Mouse (Mus musculus) urinary bladder, postnatal 4 days (tissue): ENCODE results near the gene Pld4.

Experiments
- DNase-seq, 2 experiments: peaks; one replicate each; pipeline ENCODE4 v3.0.0; 2021 to 2022; ENCODE audit warnings: low spot score in 2 of 2

Gene Pld4

GRCm38 (mm10) chr12:112737761-112738160 lies 22.7 kb upstream of the Pld4 start:
- DNase-seq: no peak

DNA sequence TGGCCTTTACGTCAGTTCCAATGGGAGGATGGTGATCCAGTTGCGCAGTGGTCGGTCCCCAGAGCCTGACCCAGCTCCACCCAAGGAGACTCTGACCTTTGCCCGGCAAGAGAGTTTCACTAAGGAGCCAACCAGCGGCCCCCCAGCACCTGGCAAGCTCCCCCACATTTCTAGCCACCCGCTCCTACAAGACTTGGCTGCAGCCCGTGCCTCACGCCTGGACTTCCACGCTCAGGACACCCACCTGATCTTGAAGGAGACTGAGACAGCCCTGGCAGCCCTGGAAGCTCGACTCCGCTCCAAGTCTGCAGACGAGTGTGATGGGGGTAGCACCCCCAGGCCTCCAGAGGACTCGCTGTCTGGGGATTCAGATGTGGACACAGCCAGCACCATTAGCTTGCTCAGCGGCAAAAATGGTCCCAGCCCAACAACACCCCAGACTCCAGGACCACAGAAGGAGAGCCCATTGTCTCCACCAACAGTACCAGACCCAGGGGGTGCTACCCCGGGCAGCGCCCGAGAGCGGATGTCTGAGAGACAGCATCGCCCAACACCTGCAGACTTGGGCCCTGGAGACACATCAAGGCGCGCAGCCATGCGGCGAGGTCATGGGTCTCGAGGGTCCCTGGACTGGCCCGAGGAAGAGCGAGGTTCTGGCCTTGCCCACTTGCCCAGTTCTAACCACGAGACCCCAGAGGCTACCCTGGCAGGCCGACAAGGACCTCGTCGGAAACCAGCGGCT lies 22.0 kb upstream of the Pld4 start:
- DNase-seq: no peak

- DNase-seq: no peak
Measured at GRCm38 (mm10) chr12:112739023-112739568, 21.4 kb upstream of the Pld4 start.

GRCm38 (mm10) chr12:112742768-112743167 lies 17.7 kb upstream of the Pld4 start:
- DNase-seq: no peak

- DNase-seq: peak; percentile 81 to 85
Measured at GRCm38 (mm10) chr12:112743168-112743975, 17.1 kb upstream of the Pld4 start.

- DNase-seq: peak in 1 of 2 experiments; percentile 60
Measured at GRCm38 (mm10) chr12:112744211-112744610, 16.2 kb upstream of the Pld4 start.

- no peak for DNase-seq
Measured at GRCm38 (mm10) chr12:112744891-112745580, 15.4 kb upstream of the Pld4 start.

DNA sequence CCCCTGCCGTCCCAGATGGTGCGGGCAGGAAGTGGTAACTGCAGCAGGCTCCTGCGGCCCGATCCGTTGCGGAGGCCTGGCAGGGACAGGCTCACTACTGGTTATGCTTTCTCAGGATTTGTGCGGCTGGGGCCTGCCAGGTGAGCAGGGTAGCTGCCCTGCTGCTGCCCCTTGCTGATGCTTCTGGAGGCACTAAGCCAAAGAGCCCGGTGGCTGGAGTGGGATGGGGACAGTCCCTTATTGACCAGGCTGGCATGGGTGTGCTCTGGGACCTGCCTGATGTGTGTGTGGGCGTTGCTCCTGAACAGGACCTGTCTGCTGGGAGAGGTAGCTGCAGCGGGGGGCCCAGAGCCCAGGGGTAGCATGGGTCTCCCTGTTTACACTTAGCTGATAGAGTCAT lies 14.7 kb upstream of the Pld4 start:
- no peak for DNase-seq

- no peak for DNase-seq
Measured at GRCm38 (mm10) chr12:112746461-112746807, 14.0 kb upstream of the Pld4 start.

- no peak for DNase-seq
Measured at GRCm38 (mm10) chr12:112746808-112747605, 13.4 kb upstream of the Pld4 start.

DNA sequence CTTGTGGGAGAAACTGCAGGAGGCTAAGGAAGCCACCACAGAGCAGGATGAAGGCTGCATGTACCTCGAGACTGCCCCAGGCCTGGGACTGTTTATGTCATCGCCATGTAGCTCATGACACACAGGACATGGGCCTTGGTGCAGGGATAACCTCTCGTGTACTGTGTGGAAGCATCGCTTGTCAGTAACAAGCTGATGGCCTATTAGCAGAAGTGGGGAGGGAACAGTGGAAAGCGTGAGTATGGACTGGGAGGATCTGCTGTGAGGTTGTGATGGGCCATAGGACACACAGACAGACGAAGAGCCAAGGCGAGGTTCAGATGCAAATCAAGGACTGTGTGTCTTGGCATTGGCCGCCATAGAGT lies 12.9 kb upstream of the Pld4 start:
- no peak for DNase-seq

- DNase-seq: no peak
Measured at GRCm38 (mm10) chr12:112750976-112751375, 9.5 kb upstream of the Pld4 start.

DNA sequence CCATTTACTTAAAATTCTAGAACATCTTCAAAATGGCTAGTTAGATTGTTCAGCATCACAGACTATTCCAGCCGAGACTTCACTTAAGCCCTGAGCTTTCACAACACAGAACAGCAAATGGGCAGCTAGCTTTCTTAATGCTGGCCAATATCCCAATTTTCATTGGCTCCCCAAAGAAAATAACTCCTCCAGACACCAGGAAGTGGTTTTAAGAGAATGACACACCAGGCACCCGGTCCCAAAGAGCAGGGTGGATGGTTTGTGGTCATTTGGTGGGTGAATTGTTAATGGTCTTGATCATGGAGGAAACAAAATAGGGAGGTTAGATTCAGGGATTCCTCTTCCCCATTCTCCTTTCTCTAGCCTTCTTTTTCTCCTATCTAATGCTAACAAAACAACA lies 8.1 kb upstream of the Pld4 start:
- no peak for DNase-seq

- no peak for DNase-seq
Measured at GRCm38 (mm10) chr12:112755900-112756299, 4.6 kb upstream of the Pld4 start.

DNA sequence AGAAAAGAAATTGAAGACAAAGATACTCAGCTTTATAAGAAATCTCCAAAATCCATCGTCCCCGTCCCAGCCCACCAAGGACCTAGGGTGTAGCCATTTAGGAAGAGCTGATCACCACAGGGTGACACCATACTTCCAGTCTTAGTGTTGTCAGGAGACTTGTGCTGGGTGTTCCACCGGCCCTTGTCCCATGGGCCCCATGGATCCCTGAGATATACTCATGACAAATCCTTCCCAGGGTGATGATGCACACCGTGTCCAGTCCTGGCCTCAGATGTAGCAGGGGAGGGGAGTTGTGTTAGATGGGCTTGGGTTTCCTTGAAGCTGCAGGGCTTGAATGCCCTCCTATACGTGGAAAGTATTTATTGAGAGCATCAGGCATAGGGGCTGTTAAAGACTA lies 2.6 kb upstream of the Pld4 start:
- DNase-seq: peak; percentile 9 to 50

- DNase-seq: peak in 1 of 2 experiments; percentile 14
Measured at GRCm38 (mm10) chr12:112759471-112759870, 984 bp upstream of the Pld4 start.

GRCm38 (mm10) chr12:112761411-112761810 lies 956 bp downstream of the Pld4 start:
- DNase-seq: peak in 1 of 2 experiments; percentile 13

GRCm38 (mm10) chr12:112762018-112762417 lies 1.6 kb downstream of the Pld4 start:
- peak; percentile 19 to 54 for DNase-seq

GRCm38 (mm10) chr12:112763176-112763575 lies 2.7 kb downstream of the Pld4 start:
- no peak for DNase-seq

DNA sequence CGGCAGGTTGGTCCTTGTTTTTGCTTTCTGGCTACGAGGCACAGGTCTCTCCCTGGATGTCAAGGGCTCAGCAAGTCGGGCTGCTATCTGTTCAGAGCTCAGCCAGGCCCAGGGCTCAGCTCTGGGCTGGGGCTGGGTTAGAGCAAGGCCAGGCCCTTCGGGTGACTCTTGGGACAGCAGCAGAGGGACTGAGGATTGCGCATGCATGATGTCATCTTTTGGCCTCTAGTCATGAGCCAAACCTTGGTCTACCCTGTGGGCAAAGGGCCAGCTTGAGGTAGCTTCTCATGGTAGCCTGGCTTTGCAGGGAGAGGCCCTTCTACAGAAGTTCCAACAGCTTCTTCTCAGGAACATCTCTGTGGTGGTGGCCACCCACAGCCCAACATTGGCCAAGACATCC lies 3.7 kb downstream of the Pld4 start:
- peak in 1 of 2 experiments; percentile 54 for DNase-seq

DNA sequence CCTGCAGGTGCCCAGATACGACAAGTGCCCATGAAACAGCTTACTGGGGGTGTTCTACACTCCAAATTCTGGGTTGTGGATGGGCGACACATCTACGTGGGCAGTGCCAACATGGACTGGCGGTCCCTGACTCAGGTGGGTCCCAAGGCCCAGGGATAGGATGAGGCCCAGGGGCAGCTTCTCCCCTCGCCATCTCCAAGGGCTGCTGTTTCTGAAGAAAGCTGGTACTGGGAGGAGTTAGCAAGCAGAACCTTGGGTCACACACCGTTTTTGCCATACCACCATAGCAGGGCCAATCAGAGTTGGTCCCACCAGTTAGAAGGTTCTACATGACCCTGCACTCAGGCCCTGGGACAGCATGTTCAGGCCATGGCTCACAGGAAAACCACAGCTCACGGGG lies 4.5 kb downstream of the Pld4 start:
- DNase-seq: peak in 1 of 2 experiments; percentile 52
